Mouse (Mus musculus) small intestine, adult 2 months (tissue): Measurements from ENCODE around the gene Foxm1. TPM values are rescaled to one million over a fixed set of nuclear protein-coding genes. Genes with fewer than 3 reads are reported as not detected.
A peak's percentile ranks its signal among the peaks of the same experiment; 100 is the strongest.

ENCODE experiments used
- H3K27ac ChIP-seq: fragments of 200-500 bp; 2 replicates; pipeline ENCODE4 v1.5.1; 2012; ENCODE audit warnings: low read depth, low read length, control low read depth, inconsistent platforms; ENCODE audit not compliant: insufficient read depth
- H3K27me3 ChIP-seq: fragments of 200-500 bp; 2 replicates; pipeline ENCODE4 v1.6.1; 2012; ENCODE audit warnings: mild to moderate bottlenecking, moderate library complexity, low read length, inconsistent platforms; ENCODE audit not compliant: control insufficient read depth, insufficient read depth
- H3K36me3 ChIP-seq: fragments of 200-500 bp; 2 replicates; pipeline ENCODE4 v1.6.1; 2012; ENCODE audit warnings: mild to moderate bottlenecking, low read length, control low read depth, inconsistent platforms; ENCODE audit not compliant: control insufficient read depth, insufficient read depth
- H3K4me1 ChIP-seq: fragments of 200-500 bp; 2 replicates; pipeline ENCODE4 v1.6.1; 2012; ENCODE audit warnings: low read length, inconsistent platforms, mixed read lengths; ENCODE audit not compliant: control insufficient read depth, insufficient read depth, insufficient read length
- H3K4me3 ChIP-seq: fragments of 200-500 bp; 2 replicates; pipeline ENCODE4 v1.5.1; 2012; ENCODE audit warnings: low read depth, mild to moderate bottlenecking, control low read depth, inconsistent platforms, low read length, moderate library complexity
- CTCF ChIP-seq: fragments of 200-500 bp; IDR thresholded peaks from 2 replicates; pipeline ENCODE4 v1.5.1; 2012; ENCODE audit warnings: low read depth, mild to moderate bottlenecking, control low read depth, inconsistent platforms, low read length, moderate library complexity, mixed read lengths; ENCODE audit not compliant: insufficient replicate concordance, insufficient read length; ENCODE audit errors: extremely low read depth
- POLR2A ChIP-seq: fragments of 200-500 bp; IDR thresholded peaks from 2 replicates; pipeline ENCODE4 v1.6.1; 2012; ENCODE audit warnings: low read depth, mild to moderate bottlenecking, control low read depth, inconsistent platforms, low read length, moderate library complexity
- WGBS: fragments of 180-500 bp; shearing (Covaris S2); methylation state at CpG from one replicate; pipeline ENCODE4 v1.1.7; 2018; 5-methylcytosine and 5-hydroxymethylcytosine counted together
- polyA plus RNA-seq: library from polyadenylated mRNA; depleted of rRNA; stranded (reverse); fragments of >200 nt; gene quantifications from 2 replicates; pipeline ENCODE4 v1.2.3, GENCODE M21; 2012

Gene Foxm1
- polyA plus RNA-seq, 1 experiment: 11.3 TPM

DNA sequence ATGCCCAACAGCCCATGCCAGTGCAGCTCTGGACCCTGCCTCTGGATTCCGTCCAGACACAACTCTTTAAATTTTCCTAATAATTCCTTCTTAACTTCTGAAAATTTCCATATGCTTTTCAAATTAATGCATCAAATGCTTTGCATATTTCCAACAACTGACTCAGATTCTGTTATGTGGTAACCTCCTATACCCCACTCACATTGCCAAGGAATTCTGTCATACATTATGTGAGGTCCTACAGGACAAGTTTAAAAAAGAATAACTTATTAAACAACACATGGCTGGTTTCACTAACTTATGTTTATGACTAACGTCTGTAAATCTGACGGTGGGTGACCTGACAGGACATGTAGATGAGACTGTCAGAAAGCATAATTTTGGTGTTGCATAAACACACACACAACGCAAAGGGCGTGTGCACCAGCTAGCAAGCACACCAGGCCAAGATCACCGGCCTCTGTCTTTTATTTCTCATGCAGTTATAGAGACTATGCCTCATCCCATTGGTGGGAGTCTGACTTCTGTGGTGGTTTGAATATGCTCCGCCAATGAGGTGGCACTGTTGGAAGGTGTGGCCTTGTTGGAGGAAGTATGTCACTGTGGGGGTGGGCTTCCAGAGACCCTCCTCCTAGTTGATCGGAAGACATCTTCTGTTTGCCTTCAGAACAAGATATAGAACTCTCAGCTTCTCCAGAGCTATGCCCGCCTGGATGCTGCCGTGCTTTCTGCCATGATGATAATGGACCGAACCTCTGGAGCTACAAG is 20.6 kb upstream of the Foxm1 start:
- no peaks in the 10 kb centered on the region for H3K36me3 ChIP-seq
- H3K4me1 ChIP-seq: no peaks in the 10 kb centered on the region
- TF ChIP-seq CTCF (no peak), POLR2A (no peak)
- 89% methylated on average over 11 of the region's 11 CpGs for WGBS
- H3K27ac ChIP-seq: no peak overlapping the region
- H3K4me3 ChIP-seq: no peak overlapping the region
- H3K27me3 ChIP-seq: no peaks in the 10 kb centered on the region

DNA sequence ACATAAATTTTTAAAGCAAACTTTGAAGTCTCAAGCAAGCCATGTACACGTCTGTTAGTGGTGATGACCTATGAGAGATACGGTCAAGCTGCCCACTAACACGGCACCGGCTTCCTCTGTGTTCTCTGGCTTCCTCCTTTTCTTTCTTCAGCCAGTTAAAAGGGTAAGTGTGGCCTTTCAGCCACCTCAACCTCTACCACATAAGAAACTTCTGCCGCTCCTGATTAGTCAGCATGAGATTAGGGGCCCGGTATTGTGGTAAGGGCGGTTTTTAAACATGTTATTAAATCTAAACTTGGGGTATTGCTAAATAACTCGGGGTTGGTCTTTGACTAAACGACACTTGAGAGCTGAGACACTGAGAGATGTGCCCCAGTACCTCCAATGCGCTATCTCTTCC is 17.1 kb upstream of the Foxm1 start:
- H3K36me3 ChIP-seq: no peaks in the 10 kb centered on the region
- H3K27me3 ChIP-seq: no peaks in the 10 kb centered on the region
- no peaks in the 10 kb centered on the region for H3K4me1 ChIP-seq
- H3K4me3 ChIP-seq: no peak overlapping the region
- H3K27ac ChIP-seq: no peak overlapping the region
- TF ChIP-seq CTCF (no peak), POLR2A (no peak)
- 74% methylated on average over 10 of the region's 10 CpGs for WGBS

DNA sequence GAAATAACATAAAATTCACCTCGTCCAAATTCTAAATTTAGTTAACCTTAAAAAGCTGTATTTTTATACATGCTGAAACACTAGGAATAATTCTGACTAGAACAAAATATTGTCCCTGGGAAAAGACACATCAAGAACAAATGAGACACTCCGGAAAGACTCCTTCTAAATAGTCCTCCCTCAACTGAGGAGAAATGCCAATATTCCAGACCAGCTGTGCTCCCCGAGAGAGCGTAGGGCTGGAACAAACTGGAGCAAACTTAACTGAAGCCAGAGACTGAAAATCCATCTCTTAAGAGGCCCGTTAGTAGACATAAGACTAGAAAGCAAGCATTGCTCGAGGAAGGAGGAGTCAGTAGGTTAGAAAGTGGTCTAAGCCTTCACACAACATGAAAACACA is 16.0 kb upstream of the Foxm1 start:
- no peaks in the 10 kb centered on the region for H3K36me3 ChIP-seq
- H3K27me3 ChIP-seq: no peaks in the 10 kb centered on the region
- no peak overlapping the region for H3K27ac ChIP-seq
- TF ChIP-seq CTCF (no peak), POLR2A (no peak)
- 78% methylated on average over 6 of the region's 6 CpGs for WGBS
- no peak overlapping the region for H3K4me3 ChIP-seq
- no peaks in the 10 kb centered on the region for H3K4me1 ChIP-seq

DNA sequence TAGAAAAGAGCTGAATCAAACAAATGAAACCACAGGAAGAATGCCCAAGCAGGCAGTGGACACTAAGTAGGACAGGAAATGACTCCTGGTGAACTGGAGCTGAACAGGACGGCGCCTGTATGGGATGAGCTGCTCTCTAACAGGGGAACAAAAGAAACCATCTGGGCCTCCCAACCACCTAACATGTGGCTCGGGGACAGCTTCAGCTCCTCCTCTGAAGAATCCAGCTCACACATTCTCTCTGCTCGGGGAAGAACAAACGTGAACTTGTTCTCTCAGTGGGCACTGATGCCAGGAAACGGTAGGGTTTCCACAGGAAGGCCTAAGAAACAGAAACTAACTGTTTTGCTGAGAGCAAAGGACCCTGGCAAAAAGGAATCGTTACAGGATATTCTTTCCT is 13.1 kb upstream of the Foxm1 start:
- no peaks in the 10 kb centered on the region for H3K27me3 ChIP-seq
- TF ChIP-seq POLR2A (no peak), CTCF (no peak)
- no peaks in the 10 kb centered on the region for H3K36me3 ChIP-seq
- no peak overlapping the region for H3K27ac ChIP-seq
- H3K4me3 ChIP-seq: no peak overlapping the region
- WGBS: 64% methylated on average over 7 of the region's 7 CpGs
- H3K4me1 ChIP-seq: no peaks in the 10 kb centered on the region

DNA sequence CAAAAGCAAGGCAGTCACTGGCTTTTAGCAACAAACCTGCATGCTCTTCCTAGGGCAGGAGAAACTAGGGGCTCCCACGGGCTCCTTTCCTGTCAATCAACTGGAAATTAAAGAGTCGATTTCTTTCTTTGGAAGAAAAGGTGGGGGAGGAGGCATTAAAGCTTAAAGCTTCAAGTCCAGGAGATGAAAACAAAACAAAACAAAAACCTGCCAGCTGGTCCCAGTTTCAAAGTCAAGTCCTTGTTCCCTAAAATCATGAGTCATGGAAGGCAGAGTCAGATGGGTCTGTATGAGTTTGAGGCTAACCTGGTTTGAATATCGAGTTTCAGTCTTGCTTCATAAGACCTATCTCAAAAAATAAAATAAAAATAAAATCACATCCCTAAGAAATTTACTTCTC is 8.6 kb upstream of the Foxm1 start:
- Histone ChIP-seq H3K4me3 (no peak overlapping the region), H3K27me3 (no peaks in the 10 kb centered on the region), H3K36me3 (peaks cover 7% of the 10 kb centered on the region), H3K4me1 (peaks cover 5% of the 10 kb centered on the region), H3K27ac (no peak overlapping the region)
- 76% methylated on average over 3 of the region's 3 CpGs for WGBS
- TF ChIP-seq POLR2A (no peak), CTCF (no peak)

DNA sequence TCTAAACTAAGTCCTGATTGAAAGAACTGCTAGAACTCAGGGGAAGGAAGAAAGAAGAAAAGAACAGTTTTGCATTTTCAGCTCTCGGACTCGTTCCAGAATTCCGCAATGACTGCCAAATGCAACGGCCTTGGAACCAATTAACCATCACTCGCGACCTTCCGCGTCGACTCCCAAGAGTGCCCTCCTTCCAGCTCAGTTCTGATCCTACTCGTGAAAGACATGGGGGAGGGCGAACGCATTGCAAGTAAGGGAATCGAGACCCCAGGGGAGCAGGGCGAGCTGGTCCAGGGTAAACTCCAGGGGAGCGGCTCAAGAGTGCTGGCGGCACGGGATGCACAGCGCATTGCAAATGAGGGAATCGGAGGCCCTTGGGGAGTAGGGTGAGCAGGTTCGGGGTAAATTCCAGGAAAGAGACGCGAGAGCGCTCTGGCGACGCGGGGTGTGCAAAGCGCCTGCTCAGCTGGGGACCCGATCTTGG is 7.5 kb upstream of the Foxm1 start:
- no peak for TF ChIP-seq CTCF
- no peak for TF ChIP-seq POLR2A
- Histone ChIP-seq H3K4me1 (peaks cover 5% of the 10 kb centered on the region), H3K27ac (no peak overlapping the region), H3K4me3 (peak overlapping the region; percentile 61), H3K36me3 (peaks cover 7% of the 10 kb centered on the region), H3K27me3 (no peaks in the 10 kb centered on the region)
- under 1% methylated on average over 28 of the region's 28 CpGs for WGBS

DNA sequence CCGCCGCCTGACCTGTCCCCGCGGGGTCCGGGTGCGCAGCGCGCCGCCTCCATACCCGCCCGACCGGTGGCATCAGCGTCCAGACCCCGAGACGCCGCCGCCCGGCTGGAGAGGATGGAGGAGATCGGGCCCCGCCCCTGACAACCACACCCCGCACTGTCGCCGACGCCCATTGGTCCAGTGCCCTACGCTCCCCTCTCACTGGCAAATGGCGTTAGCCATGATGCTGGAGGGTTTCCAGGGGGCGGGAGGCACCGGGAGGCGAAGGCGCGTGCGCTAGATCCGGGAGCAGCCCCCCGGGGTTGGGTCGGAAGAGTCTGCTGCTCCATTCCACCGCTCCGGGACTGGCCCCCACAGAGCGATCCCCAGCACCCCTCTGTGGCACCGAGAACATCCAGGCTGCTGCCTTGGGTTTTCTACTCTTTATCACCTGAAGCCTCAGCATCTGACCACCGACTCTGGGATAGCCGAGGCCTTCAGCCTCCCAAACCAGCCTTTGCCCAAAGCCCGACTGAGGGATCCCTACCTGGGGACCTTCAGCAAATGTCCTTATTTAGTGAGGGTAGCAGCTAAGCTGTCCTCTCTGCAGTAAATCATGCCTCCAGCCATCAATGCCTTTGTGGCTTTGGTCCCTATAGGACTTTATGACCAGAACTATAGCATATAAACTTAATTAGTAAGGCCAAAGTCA is 6.9 kb upstream of the Foxm1 start, which contains the start of gene Tulp3:
Gene Tulp3 (minus strand): TSS at position 126 of the 691 bp plus-strand sequence.
- Histone ChIP-seq H3K27ac (no peak within 1 kb of the TSS), H3K27me3 (no peaks in the 10 kb centered on the region), H3K36me3 (peaks cover 7% of the 10 kb centered on the region), H3K4me3 (peak within 1 kb of the TSS; percentile 61), H3K4me1 (peaks cover 5% of the 10 kb centered on the region)
- TF ChIP-seq POLR2A: no peak; the same call in 1 of the 2 replicates
- TF ChIP-seq CTCF: no peak
- WGBS: under 1% methylated on average over 42 of the region's 42 CpGs
